Mouse (Mus musculus): Measurements from ENCODE around the gene Gm42906. TPM values are rescaled to one million over a fixed set of nuclear protein-coding genes. Genes with fewer than 3 reads are reported as not detected.

Gm42906 gene
- total and polyA plus RNA-seq, 3 experiments, result not detected

GRCm38 (mm10) chr5:151070896-151071295 is 357.1 kb downstream of the Gm42906 start:
- no peaks in the 10 kb centered on the region for H3K79me2 ChIP-seq (ENCODE audit: control insufficient read depth, insufficient read depth, low read length, poor library complexity)
- no peaks in the 10 kb centered on the region for H3K27me3 ChIP-seq (ENCODE audit: control insufficient read depth in 1 of 2, insufficient read depth in 2 of 2, low read length in 2 of 2)
- H3K9ac ChIP-seq (ENCODE audit: control insufficient read depth, low read depth, low read length, poor library complexity, severe bottlenecking), result no peak overlapping the region
- TF ChIP-seq E2F4 (IDR thresholded peaks at IDR 0.05; ENCODE audit: borderline replicate concordance, low read depth, low read length) (no peak), NRF1 (IDR thresholded peaks at IDR 0.05; ENCODE audit: insufficient read depth, low read depth, low read length, poor library complexity, severe bottlenecking) (no peak), CHD2 (IDR thresholded peaks at IDR 0.05; ENCODE audit: low read length) (no peak), TAL1 (IDR thresholded peaks at IDR 0.05; ENCODE audit: low read length) (no peak), BHLHE40 (IDR thresholded peaks at IDR 0.05; ENCODE audit: borderline replicate concordance, low read depth, low read length) (no peak), MAFK (IDR thresholded peaks at IDR 0.05; ENCODE audit: borderline replicate concordance, low read depth, low read length) (no peak), UBTF (IDR thresholded peaks at IDR 0.05; ENCODE audit: borderline replicate concordance, insufficient read depth, low read depth, low read length) (no peak), RAD21 (IDR thresholded peaks at IDR 0.05; ENCODE audit: low read depth, low read length) (no peak), ZNF384 (IDR thresholded peaks at IDR 0.05; ENCODE audit: low read depth, low read length) (no peak), MXI1 (IDR thresholded peaks at IDR 0.05; ENCODE audit: low read depth, low read length) (no peak), CHD1 (IDR thresholded peaks at IDR 0.05; ENCODE audit: low read depth, low read length) (no peak), ELF1 (IDR thresholded peaks at IDR 0.05; ENCODE audit: low read depth, low read length) (no peak), ZKSCAN1 (IDR thresholded peaks at IDR 0.05; ENCODE audit: low read depth, low read length) (no peak), RCOR1 (IDR thresholded peaks at IDR 0.05; ENCODE audit: low read depth, low read length) (no peak), KAT2A (conservative IDR thresholded peaks at IDR 0.05; ENCODE audit: low read depth, low read length) (no peak), POLR2AphosphoS5 (IDR thresholded peaks at IDR 0.05; ENCODE audit: borderline replicate concordance, low read depth, low read length) (no peak), SMC3 (IDR thresholded peaks at IDR 0.05; ENCODE audit: low read depth, low read length) (no peak)
- DNase-seq (ENCODE audit: low read depth, low spot score), result no peak
- no peak overlapping the region for H3K27ac ChIP-seq (ENCODE audit: control insufficient read depth, low read depth, low read length)
- no peaks in the 10 kb centered on the region for H3K36me3 ChIP-seq (ENCODE audit: control insufficient read depth in 1 of 2, insufficient read depth in 2 of 2, low read length in 2 of 2)
- H3K9me3 ChIP-seq (replicated peaks; ENCODE audit: insufficient read depth, low read length), result no peaks in the 10 kb centered on the region; the same call in 1 of the 2 replicates
- no peaks in the 10 kb centered on the region for H3K4me1 ChIP-seq (ENCODE audit: control insufficient read depth in 1 of 2, insufficient read depth in 2 of 2, low read length in 2 of 2)
- no peak overlapping the region for H3K4me3 ChIP-seq (ENCODE audit: control insufficient read depth in 1 of 2, insufficient read depth in 1 of 2, low read depth in 2 of 2, low read length in 2 of 2)

GRCm38 (mm10) chr5:151069569-151069968 is 358.4 kb downstream of the Gm42906 start:
- H3K36me3 ChIP-seq (ENCODE audit: control insufficient read depth in 1 of 2, insufficient read depth in 2 of 2, low read length in 2 of 2), result no peaks in the 10 kb centered on the region
- TF ChIP-seq USF2 (IDR thresholded peaks at IDR 0.05; ENCODE audit: borderline replicate concordance in 1 of 2, insufficient read depth in 1 of 2, low read depth in 1 of 2, low read length in 2 of 2), result no peak
- no peak for TF ChIP-seq USF1 (IDR thresholded peaks at IDR 0.05; ENCODE audit: low read depth, low read length)
- TF ChIP-seq POLR2A (IDR thresholded peaks at IDR 0.05; ENCODE audit: control insufficient read depth in 1 of 2, insufficient read depth in 1 of 2, low read depth in 1 of 2, low read length in 2 of 2, poor library complexity in 1 of 2), result no peak
- no peak for TF ChIP-seq GATA1 (IDR thresholded peaks at IDR 0.05; ENCODE audit: low read depth, low read length)
- TF ChIP-seq BHLHE40 (IDR thresholded peaks at IDR 0.05; ENCODE audit: borderline replicate concordance, low read depth, low read length), result no peak
- TF ChIP-seq MEF2A (IDR thresholded peaks at IDR 0.05; ENCODE audit: extremely low read depth, insufficient replicate concordance, low read depth, low read length, poor library complexity, severe bottlenecking), result no peak
- no peak for TF ChIP-seq ETS1 (IDR thresholded peaks at IDR 0.05; ENCODE audit: low read depth, low read length)
- TF ChIP-seq E2F4 (IDR thresholded peaks at IDR 0.05; ENCODE audit: borderline replicate concordance, low read depth, low read length), result no peak
- no peak for DNase-seq (ENCODE audit: low read depth, low spot score)

More at GRCm38 (mm10) chr5:151069569-151069968, 358.4 kb downstream of the Gm42906 start:
- H3K9ac ChIP-seq (ENCODE audit: control insufficient read depth, low read depth, low read length, poor library complexity, severe bottlenecking), result no peak overlapping the region
- H3K79me2 ChIP-seq (ENCODE audit: control insufficient read depth, insufficient read depth, low read length, poor library complexity), result no peaks in the 10 kb centered on the region
- H3K4me3 ChIP-seq (ENCODE audit: control insufficient read depth in 1 of 2, insufficient read depth in 1 of 2, low read depth in 2 of 2, low read length in 2 of 2), result no peak overlapping the region
- no peak overlapping the region for H3K27ac ChIP-seq (ENCODE audit: control insufficient read depth, low read depth, low read length)
- no peaks in the 10 kb centered on the region for H3K4me1 ChIP-seq (ENCODE audit: control insufficient read depth in 1 of 2, insufficient read depth in 2 of 2, low read length in 2 of 2)
- H3K9me3 ChIP-seq (replicated peaks; ENCODE audit: insufficient read depth, low read length), result no peaks in the 10 kb centered on the region
- no peaks in the 10 kb centered on the region for H3K27me3 ChIP-seq (ENCODE audit: control insufficient read depth in 1 of 2, insufficient read depth in 2 of 2, low read length in 2 of 2)

All from MEL (cell line).